Mouse (Mus musculus) neural tube, embryonic 13.5 days (tissue): ENCODE data around the gene Tppp2. TPM values are rescaled to one million over a fixed set of nuclear protein-coding genes. Genes with fewer than 3 reads are reported as not detected.
A peak's percentile ranks its signal among the peaks of the same experiment; 100 is the strongest.
"Not testable (repeated sequence)": the region's sequence is repeated elsewhere in the genome, so short reads cannot be mapped to it uniquely, and the experiment has no call there.

Experiments
- ATAC-seq: fragments of 200-750 bp; cut with Nextera tagmentation; 2 replicates; pipeline ENCODE4 v1.8.0; 2017; ENCODE audit warnings: low read depth, mild to moderate bottlenecking, moderate TSS enrichment, moderate library complexity
- H3K27ac ChIP-seq: fragments of 300-500 bp; sonication (generic); replicated peaks from 2 replicates; pipeline ENCODE4 v1.5.1; 2015; ENCODE audit warnings: moderate library complexity, mild to moderate bottlenecking, inconsistent platforms
- H3K27me3 ChIP-seq: fragments of 300-500 bp; sonication (generic); 2 replicates; pipeline ENCODE4 v1.6.1; 2015; ENCODE audit warnings: mild to moderate bottlenecking, inconsistent platforms
- H3K36me3 ChIP-seq: fragments of 300-500 bp; sonication (generic); 2 replicates; pipeline ENCODE4 v1.6.1; 2015; ENCODE audit warnings: mild to moderate bottlenecking, inconsistent platforms
- H3K4me1 ChIP-seq: fragments of 300-500 bp; sonication (generic); replicated peaks from 2 replicates; pipeline ENCODE4 v1.6.1; 2015; ENCODE audit warnings: inconsistent platforms
- H3K4me2 ChIP-seq: fragments of 300-500 bp; sonication (generic); 2 replicates; pipeline ENCODE4 v1.6.1; 2015; ENCODE audit warnings: inconsistent platforms, mild to moderate bottlenecking, moderate library complexity
- H3K4me3 ChIP-seq: fragments of 300-500 bp; sonication (generic); 2 replicates; pipeline ENCODE4 v1.5.1; 2015; ENCODE audit warnings: mild to moderate bottlenecking, inconsistent platforms
- H3K9ac ChIP-seq: fragments of 300-500 bp; sonication (generic); 2 replicates; pipeline ENCODE4 v1.6.1; 2015; ENCODE audit warnings: moderate library complexity, mild to moderate bottlenecking, inconsistent platforms
- H3K9me3 ChIP-seq: fragments of 300-500 bp; sonication (generic); 2 replicates; pipeline ENCODE4 v1.6.1; 2016; ENCODE audit warnings: inconsistent platforms
- WGBS: fragments of 180-500 bp; shearing (Covaris S2); methylation state at CpG from one replicate; pipeline ENCODE4 v1.1.7; 2015; 5-methylcytosine and 5-hydroxymethylcytosine counted together
- polyA plus RNA-seq: library from polyadenylated mRNA; unstranded; fragments of >200 nt; fragmentation: Nextera tagmentation; extraction: Ambion mirVana; gene quantifications from 2 replicates; pipeline ENCODE4 v1.2.1, GENCODE M21; 2015

Gene Tppp2
- polyA plus RNA-seq, 1 experiment from 2014 or later: not detected

GRCm38 (mm10) chr14:51913062-51913959 lies 4.9 kb upstream of the Tppp2 start:
- peak overlapping the region; percentile 64 for H3K4me3 ChIP-seq
- peak overlapping the region; percentile 82 for H3K9ac ChIP-seq
- H3K36me3 ChIP-seq: peaks cover 8% of the 10 kb centered on the region; the same call in 1 of the 2 replicates
- no peaks in the 10 kb centered on the region for H3K9me3 ChIP-seq
- H3K4me1 ChIP-seq: peaks cover 36% of the 10 kb centered on the region
- H3K27me3 ChIP-seq: 0 out of 2 replicates have a peak, but pooled peaks cover 8% of the 10 kb centered on the region
- H3K4me2 ChIP-seq: peak overlapping the region; percentile 98
- peak overlapping the region; percentile 85 for H3K27ac ChIP-seq
- WGBS: under 1% methylated on average over 57 of the region's 58 CpGs
- ATAC-seq: peak; percentile 74

GRCm38 (mm10) chr14:51913960-51914762 lies 4.1 kb upstream of the Tppp2 start, which contains the start of gene Ndrg2:
Ndrg2 (minus strand) TSS chr14:51914158.
- H3K9ac ChIP-seq: peak within 1 kb of the TSS; percentile 82
- H3K27ac ChIP-seq: peak within 1 kb of the TSS; percentile 85
- H3K4me3 ChIP-seq: peak within 1 kb of the TSS; percentile 64
- peak; percentile 76 for ATAC-seq
- H3K4me2 ChIP-seq: peak within 1 kb of the TSS; percentile 98
- H3K4me1 ChIP-seq: peaks cover 36% of the 10 kb centered on the region
- H3K9me3 ChIP-seq: no peaks in the 10 kb centered on the region
- 0 out of 2 replicates have a peak, but pooled peaks cover 7% of the 10 kb centered on the region for H3K36me3 ChIP-seq
- WGBS: 2% methylated on average over 20 of the region's 23 CpGs
- H3K27me3 ChIP-seq: 0 out of 2 replicates have a peak, but pooled peaks cover 8% of the 10 kb centered on the region

DNA sequence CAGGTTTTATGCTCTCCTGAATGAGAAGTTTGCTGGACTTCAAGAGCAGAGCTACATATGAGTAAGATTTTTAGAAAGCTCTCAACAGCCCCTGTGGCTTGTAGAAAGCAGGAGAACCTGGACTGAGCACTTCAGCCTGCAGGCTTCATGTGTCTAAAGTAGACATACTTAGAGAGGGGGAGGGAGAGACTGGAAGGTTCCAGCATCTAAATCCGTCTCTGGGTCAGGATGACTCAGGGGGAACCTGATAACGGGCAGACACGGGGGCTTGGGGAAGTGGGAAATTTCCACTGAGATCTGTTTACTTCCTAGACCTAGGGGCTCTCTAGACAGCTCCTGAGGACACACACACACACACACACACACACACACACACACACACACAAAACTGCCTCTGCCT lies 3.2 kb upstream of the Tppp2 start:
- WGBS: 32% methylated on average over 3 of the region's 3 CpGs
- peak overlapping the region; percentile 85 for H3K27ac ChIP-seq

DNA sequence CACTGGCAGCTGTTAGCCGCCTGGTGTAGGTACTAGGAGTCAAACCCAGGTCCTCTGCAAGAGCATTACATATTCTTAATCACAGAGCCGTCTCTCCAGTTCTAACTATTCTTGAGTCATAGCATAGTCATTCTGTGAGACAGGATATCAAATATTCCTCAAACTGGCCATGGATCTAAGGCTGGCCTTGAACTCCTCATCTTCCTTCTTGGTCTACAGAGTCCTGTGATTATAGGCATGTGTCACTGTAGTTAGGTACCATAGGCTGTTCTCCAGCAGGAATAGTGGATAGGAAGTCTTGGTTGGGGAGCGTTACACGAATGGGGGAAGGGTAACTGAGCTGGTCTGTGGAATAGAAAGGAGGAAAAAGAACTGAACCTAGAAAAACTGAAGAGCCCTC lies 1.7 kb upstream of the Tppp2 start:
- ATAC-seq: no peak
- Histone ChIP-seq H3K36me3 (no peaks in the 10 kb centered on the region), H3K4me1 (peaks cover 36% of the 10 kb centered on the region), H3K4me3 (no peak overlapping the region), H3K27ac (no peak overlapping the region), H3K27me3 (0 out of 2 replicates have a peak, but pooled peaks cover 8% of the 10 kb centered on the region), H3K4me2 (no peak overlapping the region), H3K9ac (no peak overlapping the region), H3K9me3 (no peaks in the 10 kb centered on the region)
- whole genome bisulfite sequencing: 84% methylated on average over 4 of the region's 4 CpGs

More for the DNA sequence above, 3.2 kb upstream of the Tppp2 start:
- H3K4me1 ChIP-seq: peaks cover 36% of the 10 kb centered on the region
- no peak overlapping the region for H3K9ac ChIP-seq
- H3K9me3 ChIP-seq: no peaks in the 10 kb centered on the region
- H3K27me3 ChIP-seq: 0 out of 2 replicates have a peak, but pooled peaks cover 8% of the 10 kb centered on the region
- no peaks in the 10 kb centered on the region for H3K36me3 ChIP-seq
- no peak overlapping the region for H3K4me3 ChIP-seq
- peak overlapping the region; percentile 98; the same call in 1 of the 2 replicates for H3K4me2 ChIP-seq
- no peak for ATAC-seq

DNA sequence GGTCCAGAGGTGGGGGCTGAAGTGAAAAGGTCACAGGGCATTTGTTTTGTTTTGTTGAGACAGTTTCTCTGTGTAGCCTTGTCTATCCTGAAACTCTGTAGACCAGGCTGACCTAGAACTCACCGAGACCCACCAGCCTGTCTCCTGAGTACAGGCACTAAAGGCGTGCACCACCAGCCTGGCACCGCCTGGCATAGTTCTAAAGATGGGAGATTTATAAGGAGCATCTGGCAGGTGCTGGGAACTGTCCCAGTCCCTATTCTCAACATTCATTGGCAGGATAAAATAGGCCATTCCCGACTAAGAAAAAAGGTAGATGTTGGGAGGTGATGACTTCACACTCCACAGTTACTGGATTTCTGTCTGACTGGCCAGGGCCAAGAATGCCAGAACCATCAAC lies 741 bp downstream of the Tppp2 start:
- ATAC-seq: no peak
- no peak overlapping the region for H3K4me3 ChIP-seq
- no peaks in the 10 kb centered on the region for H3K36me3 ChIP-seq
- H3K27ac ChIP-seq: no peak overlapping the region
- H3K4me2 ChIP-seq: no peak overlapping the region
- peaks cover 15% of the 10 kb centered on the region for H3K4me1 ChIP-seq
- H3K9ac ChIP-seq: no peak overlapping the region
- 0 out of 2 replicates have a peak, but pooled peaks cover 2% of the 10 kb centered on the region for H3K27me3 ChIP-seq
- WGBS: 80% methylated on average over 4 of the region's 4 CpGs
- no peaks in the 10 kb centered on the region for H3K9me3 ChIP-seq

DNA sequence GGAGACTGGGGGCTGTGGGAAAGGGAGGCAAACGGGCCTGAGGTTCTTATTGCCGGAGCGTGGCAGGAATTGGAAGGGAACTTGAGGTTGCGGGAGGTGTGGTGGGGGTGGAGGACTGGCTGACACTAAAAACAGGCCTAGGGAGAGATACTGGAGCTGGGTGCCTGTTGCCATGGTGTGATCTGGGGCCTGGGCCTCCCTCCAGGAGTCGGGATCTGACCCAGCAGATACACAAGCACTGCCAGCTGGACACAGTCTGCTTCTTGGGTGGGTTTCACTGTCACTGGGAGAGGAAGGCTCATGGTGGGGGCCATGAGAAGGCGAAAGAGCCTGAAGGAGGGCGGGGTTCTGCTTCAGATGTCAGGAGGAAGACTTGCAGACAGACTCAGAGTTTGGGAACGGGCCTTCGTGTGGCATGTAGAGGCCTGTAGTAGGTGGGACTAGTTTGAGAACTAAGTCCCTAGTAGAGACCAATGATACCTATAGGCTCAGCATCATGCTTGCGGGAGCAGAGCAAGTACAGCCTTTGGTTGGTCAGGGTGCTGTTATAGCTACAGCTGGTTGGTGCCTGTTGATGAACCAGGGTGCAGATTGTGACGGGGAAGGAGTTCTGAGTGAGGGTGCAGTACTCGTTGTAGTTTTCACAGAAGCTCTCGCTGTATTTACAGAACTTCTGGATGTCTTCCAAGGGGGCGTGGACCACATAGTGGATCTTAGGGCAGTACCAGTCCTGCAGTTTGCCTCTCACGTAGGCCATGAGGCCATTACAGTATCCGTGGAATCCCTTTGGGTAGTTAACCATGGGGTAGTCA lies 3.7 kb downstream of the Tppp2 start:
- peak; percentile 52; the same call in 1 of the 2 replicates for ATAC-seq
- H3K4me1 ChIP-seq: no peaks in the 10 kb centered on the region
- H3K27me3 ChIP-seq: no peaks in the 10 kb centered on the region
- no peak overlapping the region for H3K4me3 ChIP-seq
- H3K9ac ChIP-seq: no peak overlapping the region
- no peak overlapping the region for H3K27ac ChIP-seq
- no peaks in the 10 kb centered on the region for H3K36me3 ChIP-seq
- H3K4me2 ChIP-seq: no peak overlapping the region
- H3K9me3 ChIP-seq: no peaks in the 10 kb centered on the region
- WGBS: 86% methylated on average over 16 of the region's 16 CpGs

GRCm38 (mm10) chr14:51922571-51922865 lies 4.3 kb downstream of the Tppp2 start, which contains the start of gene Rnase13:
Rnase13 (minus strand) TSS chr14:51922773.
- Histone ChIP-seq H3K9ac (no peak within 1 kb of the TSS), H3K27me3 (no peaks in the 10 kb centered on the region), H3K36me3 (no peaks in the 10 kb centered on the region), H3K4me1 (no peaks in the 10 kb centered on the region), H3K9me3 (no peaks in the 10 kb centered on the region), H3K27ac (no peak within 1 kb of the TSS), H3K4me2 (no peak within 1 kb of the TSS), H3K4me3 (no peak within 1 kb of the TSS)
- WGBS: 91% methylated on average over 7 of the region's 7 CpGs
- no peak for ATAC-seq

DNA sequence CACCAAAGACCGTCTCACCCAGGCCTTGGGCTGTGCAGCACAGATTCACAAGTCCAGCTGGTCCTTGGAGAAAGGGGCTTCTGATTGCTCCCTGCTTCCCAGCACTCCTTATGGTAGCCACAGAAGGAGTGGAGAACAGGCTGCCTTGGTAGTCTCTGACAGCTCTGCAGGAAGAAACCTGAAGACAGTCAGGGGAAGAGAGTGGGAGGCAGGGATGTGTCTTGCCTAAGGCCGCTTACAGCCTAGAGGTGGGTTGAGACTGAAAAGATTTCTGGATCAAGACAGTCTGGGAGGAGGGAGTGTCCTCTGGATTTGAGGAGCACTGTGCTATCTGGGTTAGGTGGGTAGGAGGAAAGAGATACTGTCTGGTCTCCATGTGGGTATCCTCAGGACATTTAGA lies 4.7 kb downstream of the Tppp2 start:
- WGBS: 83% methylated on average over 2 of the region's 2 CpGs

GRCm38 (mm10) chr14:51923492-51923891 lies 5.3 kb downstream of the Tppp2 start:
- Histone ChIP-seq H3K4me2 (no peak overlapping the region), H3K27me3 (no peaks in the 10 kb centered on the region), H3K4me1 (no peaks in the 10 kb centered on the region), H3K27ac (no peak overlapping the region), H3K9ac (no peak overlapping the region), H3K9me3 (no peaks in the 10 kb centered on the region), H3K36me3 (no peaks in the 10 kb centered on the region), H3K4me3 (no peak overlapping the region)
- ATAC-seq: no peak
- WGBS: 77% methylated on average over 4 of the region's 4 CpGs

More for the DNA sequence above, 4.7 kb downstream of the Tppp2 start:
- no peaks in the 10 kb centered on the region for H3K4me1 ChIP-seq
- no peak overlapping the region for H3K4me2 ChIP-seq
- no peak overlapping the region for H3K9ac ChIP-seq
- no peak overlapping the region for H3K4me3 ChIP-seq
- no peaks in the 10 kb centered on the region for H3K9me3 ChIP-seq
- ATAC-seq: no peak
- H3K27me3 ChIP-seq: no peaks in the 10 kb centered on the region
- H3K36me3 ChIP-seq: no peaks in the 10 kb centered on the region
- H3K27ac ChIP-seq: no peak overlapping the region

DNA sequence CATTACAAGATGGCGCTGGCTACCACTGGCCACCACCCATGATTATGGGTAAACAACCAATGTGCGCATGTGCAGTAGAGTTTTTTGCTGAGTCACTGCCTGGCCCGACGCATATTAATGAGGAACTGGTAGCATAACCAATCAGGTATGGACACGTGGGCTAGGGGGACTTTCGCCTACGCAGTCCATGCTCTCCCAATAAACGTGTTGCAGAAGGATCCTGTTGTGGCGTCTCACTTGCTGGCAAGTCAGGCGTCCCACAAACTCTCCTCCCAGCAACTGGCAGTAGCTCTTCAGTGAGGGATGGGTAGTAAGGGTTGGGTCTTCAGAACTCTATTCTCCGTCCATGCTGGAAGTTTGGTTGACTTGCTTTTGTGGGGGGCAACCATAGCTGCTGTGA lies 8.7 kb downstream of the Tppp2 start:
- H3K9me3 ChIP-seq, H3K27ac ChIP-seq, H3K4me2 ChIP-seq, H3K36me3 ChIP-seq, H3K4me1 ChIP-seq, ATAC-seq, H3K27me3 ChIP-seq, H3K9ac ChIP-seq, H3K4me3 ChIP-seq: not testable (repeated sequence)
- WGBS: 96% methylated on average over 11 of the region's 11 CpGs

DNA sequence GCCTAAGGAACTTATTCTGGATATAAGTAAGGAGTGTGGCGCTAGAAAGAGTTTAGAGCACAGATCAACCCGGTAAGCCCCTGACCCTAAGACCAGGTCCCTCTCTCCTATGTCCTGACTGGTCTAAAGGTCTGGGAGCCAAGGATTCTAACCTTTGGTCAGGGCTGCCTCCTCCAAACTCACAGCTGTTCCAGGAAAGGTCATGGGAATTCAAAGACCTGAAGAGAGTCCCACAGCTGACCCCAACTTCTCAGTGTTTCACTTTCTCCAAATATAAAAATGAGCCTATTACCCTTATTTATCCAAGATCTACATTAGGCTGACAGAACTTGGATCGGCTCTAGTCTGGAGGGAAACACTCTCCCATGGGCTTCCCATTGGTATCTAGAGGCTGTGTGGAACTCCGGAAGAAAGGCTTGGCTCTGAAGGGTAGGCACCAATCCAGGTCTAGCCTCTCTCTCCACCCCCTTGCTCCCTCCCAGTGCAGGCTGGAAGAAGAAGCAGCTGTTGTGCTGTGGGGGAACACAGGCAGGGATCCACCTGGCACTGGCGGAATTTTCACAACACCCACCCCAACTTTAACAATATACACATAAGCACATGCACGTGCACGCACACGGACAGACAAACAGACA lies 11.2 kb downstream of the Tppp2 start:
- 84% methylated on average over 8 of the region's 8 CpGs for WGBS
- no peaks in the 10 kb centered on the region for H3K36me3 ChIP-seq
- H3K4me1 ChIP-seq: 0 out of 2 replicates have a peak, but pooled peaks cover 8% of the 10 kb centered on the region
- no peak overlapping the region for H3K27ac ChIP-seq
- no peaks in the 10 kb centered on the region for H3K27me3 ChIP-seq
- no peak overlapping the region for H3K9ac ChIP-seq
- H3K9me3 ChIP-seq: no peaks in the 10 kb centered on the region
- no peak overlapping the region for H3K4me2 ChIP-seq
- ATAC-seq: no peak
- no peak overlapping the region for H3K4me3 ChIP-seq
